Mouse (Mus musculus) liver, embryonic 14.5 days (tissue): Measurements from ENCODE around the gene Metrn.

Source experiments
- CTCF ChIP-seq: IDR thresholded peaks from 2 replicates; pipeline ENCODE4 v1.5.1; 2016; ENCODE audit warnings: antibody characterized with exemption, low read depth, control low read depth
- EP300 ChIP-seq: IDR thresholded peaks from 2 replicates; pipeline ENCODE4 v1.6.1; 2016; ENCODE audit warnings: antibody characterized with exemption, low read depth

- TF ChIP-seq CTCF (no peak), EP300 (no peak)
Observed at GRCm38 (mm10) chr17:25838904-25839303, 42.0 kb upstream of the Metrn start.
